9 mouse cellular contexts compared by ENCODE assay signal in genomic region chr11:74653385-74653784, GRCm38 (mm10). TPM values are rescaled to one million over a fixed set of nuclear protein-coding genes. Genes with fewer than 3 reads are reported as not detected.
DNase-seq lines count a peak whose midpoint lies in the region; ATAC-seq and TF ChIP-seq lines count a peak whose summit lies in the region.
"Had no signal": no experiment of that assay in that cellular context is flagged by ENCODE, and none has a peak within 500 bp of the region (broad histone marks: within the 10 kb centered on the region; RNA-seq: fewer than 3 reads in every experiment).

No protein-coding gene starts in this region.

- H3K79me2 ChIP-seq in liver, adult 2 months (ENCODE audit: control insufficient read depth, insufficient read depth, low read length), result peaks cover 65% of the 10 kb centered on the region

- peaks cover 3% of the 10 kb centered on the region; the same call in 1 of the 2 replicates for H3K9me3 ChIP-seq in heart, embryonic 11.5 days (replicated peaks; ENCODE audit: control insufficient read depth, low read length)
- no peaks in the 10 kb centered on the region for H3K9me3 ChIP-seq in kidney, embryonic 15.5 days (replicated peaks)
- no peaks in the 10 kb centered on the region for H3K9me3 ChIP-seq in neural tube, embryonic 15.5 days (replicated peaks)
- H3K9me3 ChIP-seq in forebrain, embryonic 15.5 days, result no peaks in the 10 kb centered on the region

- H3K36me3 ChIP-seq in liver, adult 2 months (ENCODE audit: control insufficient read depth, insufficient read depth, low read length), result peaks cover 21% of the 10 kb centered on the region
- peaks cover 17% of the 10 kb centered on the region for H3K36me3 ChIP-seq in heart, embryonic 11.5 days (ENCODE audit: control insufficient read depth, insufficient read depth, low read length)
- H3K36me3 ChIP-seq in kidney, embryonic 15.5 days, result peaks cover 22% of the 10 kb centered on the region
- H3K36me3 ChIP-seq in neural tube, embryonic 15.5 days, result peaks cover 18% of the 10 kb centered on the region
- peaks cover 14% of the 10 kb centered on the region for H3K36me3 ChIP-seq in forebrain, embryonic 15.5 days

- no peak for ATAC-seq in heart, embryonic 11.5 days (replicated peaks; ENCODE audit: insufficient number of reproducible peaks, low FRiP score, low TSS enrichment)
- ATAC-seq in kidney, embryonic 15.5 days (replicated peaks; ENCODE audit: low FRiP score), result no peak
- ATAC-seq in neural tube, embryonic 15.5 days (ENCODE audit: low FRiP score), result no peak
- no peak for ATAC-seq in forebrain, embryonic 15.5 days (replicated peaks)
- ATAC-seq in frontal cortex, adult (ENCODE audit: low TSS enrichment), result no peak

- H3K4me1 ChIP-seq in liver, adult 2 months (ENCODE audit: control insufficient read depth, insufficient read depth, low read length), result peaks cover 39% of the 10 kb centered on the region
- peaks cover 52% of the 10 kb centered on the region for H3K4me1 ChIP-seq in heart, embryonic 11.5 days (ENCODE audit: control insufficient read depth, insufficient read depth, low read length)
- H3K4me1 ChIP-seq in kidney, embryonic 15.5 days, result peaks cover 47% of the 10 kb centered on the region
- H3K4me1 ChIP-seq in neural tube, embryonic 15.5 days, result peaks cover 56% of the 10 kb centered on the region
- H3K4me1 ChIP-seq in forebrain, embryonic 15.5 days, result peaks cover 27% of the 10 kb centered on the region

- peak overlapping the region; percentile 19 for H3K9ac ChIP-seq in liver, adult 2 months (ENCODE audit: low read depth, low read length)
- H3K9ac ChIP-seq in heart, embryonic 11.5 days (ENCODE audit: low read depth, low read length), result peak overlapping the region; percentile 66
- no peak overlapping the region for H3K9ac ChIP-seq in kidney, embryonic 15.5 days
- 0 out of 2 replicates have a peak overlapping the region, but pooled peaks have one; percentile 26 for H3K9ac ChIP-seq in neural tube, embryonic 15.5 days (replicated peaks)
- H3K9ac ChIP-seq in forebrain, embryonic 15.5 days (replicated peaks), result no peak overlapping the region

- no peak for TF ChIP-seq CTCF in liver, adult 2 months (IDR thresholded peaks at IDR 0.05; ENCODE audit: low read depth, low read length)

- no peaks in the 10 kb centered on the region for H3K27me3 ChIP-seq in liver, adult 2 months (ENCODE audit: control insufficient read depth, insufficient read depth, low read length)
- no peaks in the 10 kb centered on the region for H3K27me3 ChIP-seq in heart, embryonic 11.5 days (ENCODE audit: control insufficient read depth, insufficient read depth, low read length)
- no peaks in the 10 kb centered on the region for H3K27me3 ChIP-seq in kidney, embryonic 15.5 days
- H3K27me3 ChIP-seq in neural tube, embryonic 15.5 days (replicated peaks), result no peaks in the 10 kb centered on the region
- H3K27me3 ChIP-seq in forebrain, embryonic 15.5 days, result no peaks in the 10 kb centered on the region

- DNase-seq in liver, adult 2 months (ENCODE audit: extremely low read depth, low read depth, low spot score), result no peak
- no peak for DNase-seq in liver
- no peak for DNase-seq in left cerebral cortex, adult 18-20 months (ENCODE audit: low spot score in 2 of 2)

- 27% methylated on average over 6 of the region's 6 CpGs for WGBS in liver, adult 2 months
- WGBS in heart, embryonic 11.5 days (ENCODE audit: insufficient replicate concordance), result 49% methylated on average over 6 of the region's 6 CpGs
- 25% methylated on average over 6 of the region's 6 CpGs for WGBS in kidney, embryonic 15.5 days
- WGBS in neural tube, embryonic 15.5 days, result 72% methylated on average over 6 of the region's 6 CpGs
- 74% methylated on average over 6 of the region's 6 CpGs for WGBS in forebrain, embryonic 15.5 days

- peak overlapping the region; percentile 53 for H3K27ac ChIP-seq in liver, adult 2 months (replicated peaks; ENCODE audit: insufficient read depth, low read depth, low read length)
- peak overlapping the region; percentile 90 for H3K27ac ChIP-seq in heart, embryonic 11.5 days (ENCODE audit: low read depth, low read length)
- H3K27ac ChIP-seq in kidney, embryonic 15.5 days, result peak overlapping the region; percentile 37; the same call in 1 of the 2 replicates
- H3K27ac ChIP-seq in neural tube, embryonic 15.5 days (replicated peaks), result peak overlapping the region; percentile 66
- H3K27ac ChIP-seq in forebrain, embryonic 15.5 days (replicated peaks), result no peak overlapping the region

- peak overlapping the region; percentile 28; the same call in 1 of the 2 replicates for H3K4me3 ChIP-seq in liver, adult 2 months (ENCODE audit: insufficient read depth, low read depth, low read length)
- H3K4me3 ChIP-seq in heart, embryonic 11.5 days (ENCODE audit: low read depth, low read length), result peak overlapping the region; percentile 18; the same call in 1 of the 2 replicates
- no peak overlapping the region for H3K4me3 ChIP-seq in kidney, embryonic 15.5 days (replicated peaks)
- no peak overlapping the region for H3K4me3 ChIP-seq in neural tube, embryonic 15.5 days (replicated peaks)
- H3K4me3 ChIP-seq in forebrain, embryonic 15.5 days, result no peak overlapping the region

- peak overlapping the region; percentile 51 for H3K4me2 ChIP-seq in heart, embryonic 11.5 days
- peak overlapping the region; percentile 13; the same call in 1 of the 2 replicates for H3K4me2 ChIP-seq in kidney, embryonic 15.5 days
- 0 out of 2 replicates have a peak overlapping the region, but pooled peaks have one; percentile 17 for H3K4me2 ChIP-seq in neural tube, embryonic 15.5 days
- no peak overlapping the region for H3K4me2 ChIP-seq in forebrain, embryonic 15.5 days (replicated peaks)

- no peak for TF ChIP-seq POLR2A in liver, adult 2 months (IDR thresholded peaks at IDR 0.05; ENCODE audit: extremely low read depth, insufficient read depth, low read length)

RNA-seq across cellular contexts. Expression of gene Cluh, which starts 4.1 kb away (rescaled TPM):
- total RNA-seq in liver, adult 2 months (2014; rRNA removed), result 74.3 and 124 TPM in 2 replicates
- polyA plus RNA-seq in liver, adult 2 months (2012; rRNA removed), result 128 and 139 TPM in 2 replicates
- 27.5 and 33.1 TPM in 2 replicates for polyA plus RNA-seq in heart, embryonic 11.5 days (2014; fragmentation: Nextera tagmentation; extraction: Ambion mirVana)
- 33.8 and 39.4 TPM in 2 replicates for polyA plus RNA-seq in kidney, embryonic 15.5 days (2015; fragmentation: Nextera tagmentation; extraction: Ambion mirVana)
- polyA plus RNA-seq in neural tube, embryonic 15.5 days (2015; fragmentation: Nextera tagmentation; extraction: Ambion mirVana), result 18.9 and 22.4 TPM in 2 replicates
- polyA plus RNA-seq in forebrain, embryonic 15.5 days (2015; fragmentation: Nextera tagmentation; extraction: Ambion mirVana), result 11.9 and 12.5 TPM in 2 replicates
- 10 to 100 TPM; 69.0 to 71.1 TPM for total RNA-seq in left cerebral cortex, adult 18-20 months (2021)

RNA-seq across cellular contexts. Expression of gene Ccdc92b, which starts 34.0 kb away (rescaled TPM):
- total RNA-seq in liver, adult 2 months (2014; rRNA removed), result 0.09 TPM in 1 of 2 replicates, not detected in the other
- 0.02 and 0.06 TPM in 2 replicates for polyA plus RNA-seq in liver, adult 2 months (2012; rRNA removed)
- 2.8 and 3.5 TPM in 2 replicates for polyA plus RNA-seq in heart, embryonic 11.5 days (2014; fragmentation: Nextera tagmentation; extraction: Ambion mirVana)
- 0.19 and 0.38 TPM in 2 replicates for polyA plus RNA-seq in kidney, embryonic 15.5 days (2015; fragmentation: Nextera tagmentation; extraction: Ambion mirVana)
- 2.4 and 3.6 TPM in 2 replicates for polyA plus RNA-seq in neural tube, embryonic 15.5 days (2015; fragmentation: Nextera tagmentation; extraction: Ambion mirVana)
- polyA plus RNA-seq in forebrain, embryonic 15.5 days (2015; fragmentation: Nextera tagmentation; extraction: Ambion mirVana), result 3.1 and 3.7 TPM in 2 replicates
- 10 to 100 TPM; 34.2 to 35.5 TPM for total RNA-seq in left cerebral cortex, adult 18-20 months (2021)
- total RNA-seq: neutrophil, adult 5-6 weeks had no signal

RNA-seq across cellular contexts. Expression of gene Rap1gap2, which starts 42.7 kb away (rescaled TPM):
- 0.46 and 0.67 TPM in 2 replicates for total RNA-seq in liver, adult 2 months (2014; rRNA removed)
- 0.37 and 0.48 TPM in 2 replicates for polyA plus RNA-seq in liver, adult 2 months (2012; rRNA removed)
- polyA plus RNA-seq in heart, embryonic 11.5 days (2014; fragmentation: Nextera tagmentation; extraction: Ambion mirVana), result 6.6 TPM in 2 replicates
- polyA plus RNA-seq in kidney, embryonic 15.5 days (2015; fragmentation: Nextera tagmentation; extraction: Ambion mirVana), result 5.8 and 6.4 TPM in 2 replicates
- 13.1 and 13.7 TPM in 2 replicates for polyA plus RNA-seq in neural tube, embryonic 15.5 days (2015; fragmentation: Nextera tagmentation; extraction: Ambion mirVana)
- polyA plus RNA-seq in forebrain, embryonic 15.5 days (2015; fragmentation: Nextera tagmentation; extraction: Ambion mirVana), result 8.9 and 10.1 TPM in 2 replicates
- 100 to 1,000 TPM; 175 to 181 TPM for total RNA-seq in left cerebral cortex, adult 18-20 months (2021)

Comparison
In these comparisons a context has a peak if more than half of its experiments do, and no peak if none do; other contexts are left out.
1. H3K4me3 ChIP-seq: peak in liver, adult 2 months (single experiment) and heart, embryonic 11.5 days (single experiment); none in kidney, embryonic 15.5 days (single experiment), neural tube, embryonic 15.5 days (single experiment) and forebrain, embryonic 15.5 days (single experiment).
2. H3K9ac ChIP-seq: peak in liver, adult 2 months (single experiment), heart, embryonic 11.5 days (single experiment) and neural tube, embryonic 15.5 days (single experiment); none in kidney, embryonic 15.5 days (single experiment) and forebrain, embryonic 15.5 days (single experiment).